Mouse (Mus musculus) lung, adult 2 months (tissue): ENCODE data around the gene Olfr1259. TPM values are rescaled to one million over a fixed set of nuclear protein-coding genes. Genes with fewer than 3 reads are reported as not detected.
"Not testable (repeated sequence)": the region's sequence is repeated elsewhere in the genome, so short reads cannot be mapped to it uniquely, and the experiment has no call there.

Source experiments
- DNase-seq: peaks from one replicate; pipeline ENCODE4 v3.0.0; 2022
- H3K4me1 ChIP-seq: fragments of 200-500 bp; 2 replicates; pipeline ENCODE4 v1.6.1; 2011; ENCODE audit warnings: low read length; ENCODE audit not compliant: control insufficient read depth, insufficient read depth
- H3K4me3 ChIP-seq: fragments of 200-500 bp; replicated peaks from 2 replicates; pipeline ENCODE3; 2011; ENCODE audit warnings: low read depth, mild to moderate bottlenecking, control low read depth, low read length; ENCODE audit errors: extremely low read depth
- CTCF ChIP-seq: fragments of 200-500 bp; IDR thresholded peaks from 2 replicates; pipeline ENCODE4 v1.5.1; 2011; ENCODE audit warnings: mild to moderate bottlenecking, low read length, control low read depth; ENCODE audit not compliant: insufficient read depth
- POLR2A ChIP-seq: fragments of 200-500 bp; IDR thresholded peaks from 2 replicates; pipeline ENCODE4 v1.6.1; 2011; ENCODE audit warnings: low read depth, mild to moderate bottlenecking, control low read depth, low read length, borderline replicate concordance; ENCODE audit errors: extremely low read depth
- WGBS: fragments of 180-500 bp; shearing (Covaris S2); methylation state at CpG from one replicate; pipeline ENCODE4 v1.1.7; 2018; 5-methylcytosine and 5-hydroxymethylcytosine counted together
- polyA plus RNA-seq: library from polyadenylated mRNA; depleted of rRNA; stranded (reverse); fragments of >200 nt; gene quantifications from 2 replicates; pipeline ENCODE4 v1.2.3, GENCODE M21; 2012; rRNA removed

Olfr1259 gene
- not detected in 2 replicates for polyA plus RNA-seq

GRCm38 (mm10) chr2:89948564-89948963, at the start of gene Olfr1259:
Olfr1259 (minus strand) TSS chr2:89948664.
- Histone ChIP-seq H3K4me1 (no peaks in the 10 kb centered on the region), H3K4me3 (no peak within 1 kb of the TSS)
- WGBS = 73% methylated on average over 5 of the region's 5 CpGs
- TF ChIP-seq CTCF = no peak
- no peak for TF ChIP-seq POLR2A
- DNase-seq = no peak

DNA sequence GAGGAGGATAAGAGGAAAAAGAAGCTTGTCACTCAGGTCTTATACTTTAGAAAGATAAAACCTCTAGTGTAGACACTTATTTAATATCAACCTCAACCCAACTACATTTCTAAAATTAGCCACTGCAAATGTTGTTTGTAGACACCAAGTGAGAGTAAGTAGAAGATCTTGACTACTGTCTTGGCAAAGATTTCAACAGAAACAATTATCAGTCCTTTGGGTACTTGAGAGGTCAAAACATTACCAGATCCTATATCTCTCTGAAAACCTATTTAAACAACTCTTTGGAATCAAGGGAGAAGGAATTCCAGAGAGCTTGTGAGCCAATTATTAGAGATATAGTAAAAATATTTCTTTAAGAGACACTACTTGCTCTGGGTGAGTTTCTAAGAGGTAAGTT, 42.5 kb upstream of the Olfr1259 start, which contains the start of gene Olfr1261:
Gene Olfr1261, plus strand, starts transcription at position 301 of the 400 bp plus-strand sequence.
- no peak for DNase-seq
- no peak for TF ChIP-seq POLR2A
- H3K4me3 ChIP-seq = no peak within 1 kb of the TSS
- no peaks in the 10 kb centered on the region for H3K4me1 ChIP-seq

GRCm38 (mm10) chr2:89977709-89978108, 29.2 kb upstream of the Olfr1259 start:
- H3K4me3 ChIP-seq = no peak overlapping the region
- TF ChIP-seq CTCF = no peak
- TF ChIP-seq POLR2A = no peak
- H3K4me1 ChIP-seq = no peaks in the 10 kb centered on the region
- 73% methylated on average over 2 of the region's 2 CpGs for WGBS
- DNase-seq = no peak

DNA sequence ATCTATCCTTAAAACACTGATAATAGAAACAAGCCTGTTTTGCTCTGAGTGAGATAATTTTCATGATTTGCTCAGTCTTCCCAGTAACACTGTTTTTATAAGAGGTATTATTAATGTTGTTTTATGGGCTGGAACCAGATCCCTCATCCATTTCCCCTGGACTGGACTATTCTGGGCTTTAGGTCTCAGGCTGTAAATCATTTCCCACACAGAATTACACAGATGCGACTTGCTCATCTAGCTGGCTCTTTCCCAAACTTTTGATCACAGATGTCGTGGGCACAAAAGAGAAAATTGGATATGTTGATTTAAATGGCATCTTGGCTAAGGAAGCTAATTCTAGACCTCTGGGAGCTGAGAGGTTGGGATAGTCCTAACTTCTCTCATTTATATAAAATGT, 25.7 kb upstream of the Olfr1259 start, which contains the start of gene Olfr1260:
Gene Olfr1260, plus strand, starts transcription at position 157 of the 400 bp plus-strand sequence.
- 51% methylated on average over 2 of the region's 2 CpGs for WGBS
- H3K4me1 ChIP-seq = no peaks in the 10 kb centered on the region
- no peak for TF ChIP-seq CTCF
- TF ChIP-seq POLR2A = no peak

GRCm38 (mm10) chr2:89927009-89927408, 21.5 kb downstream of the Olfr1259 start, which contains the start of gene Olfr1258:
Olfr1258 (plus strand) TSS chr2:89927309.
- DNase-seq = no peak
- TF ChIP-seq CTCF (no peak), POLR2A (no peak)

More for the DNA sequence above, 25.7 kb upstream of the Olfr1259 start, which contains the start of gene Olfr1260:
- H3K4me3 ChIP-seq = no peak within 1 kb of the TSS
- no peak for DNase-seq

DNA sequence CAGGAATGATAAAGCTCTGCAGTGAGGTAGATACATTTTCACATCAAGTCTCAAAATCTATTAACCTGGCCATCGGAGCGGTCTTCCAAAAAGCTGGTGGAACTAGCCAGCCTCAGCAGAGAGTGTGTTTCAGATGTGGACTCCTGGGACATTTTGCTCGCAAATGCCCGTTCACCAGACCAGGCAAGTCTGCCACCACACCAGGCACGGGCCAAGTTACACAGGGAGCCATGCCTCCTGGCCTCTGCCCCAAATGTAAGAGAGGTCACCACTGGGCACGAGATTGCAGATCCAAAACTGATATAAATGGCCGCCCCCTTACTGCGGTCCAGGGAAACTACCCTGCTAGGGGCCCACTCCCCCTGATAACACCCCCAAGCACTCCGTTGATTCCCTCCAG, 35.8 kb downstream of the Olfr1259 start:
- WGBS = 85% methylated on average over 9 of the region's 9 CpGs
- not testable (repeated sequence) for H3K4me3 ChIP-seq, H3K4me1 ChIP-seq, DNase-seq

More at GRCm38 (mm10) chr2:89927009-89927408, 21.5 kb downstream of the Olfr1259 start, which contains the start of gene Olfr1258:
- Histone ChIP-seq H3K4me3 (no peak within 1 kb of the TSS), H3K4me1 (no peaks in the 10 kb centered on the region)

Other genes starting within 250 kb of the Olfr1259 start
- not detected in 2 replicates for gene Olfr1252, start 223.7 kb downstream of the Olfr1259 start, polyA plus RNA-seq
- not detected in 2 replicates for gene Olfr1253, start 191.6 kb downstream of the Olfr1259 start, polyA plus RNA-seq
- gene Olfr1254, start 155.0 kb downstream of the Olfr1259 start, polyA plus RNA-seq = not detected in 2 replicates
- not detected in 2 replicates for gene Olfr1255, start 136.6 kb downstream of the Olfr1259 start, polyA plus RNA-seq
- not detected in 2 replicates for gene Olfr1256, start 107.1 kb downstream of the Olfr1259 start, polyA plus RNA-seq
- not detected in 2 replicates for gene Olfr48, start 100.5 kb downstream of the Olfr1259 start, polyA plus RNA-seq
- not detected in 2 replicates for gene Olfr1257, start 70.2 kb downstream of the Olfr1259 start, polyA plus RNA-seq
- gene Olfr1258, start 21.4 kb downstream of the Olfr1259 start, polyA plus RNA-seq = not detected in 2 replicates
- gene Olfr1260, start 25.7 kb upstream of the Olfr1259 start, polyA plus RNA-seq = not detected in 2 replicates
- gene Olfr1261, start 42.6 kb upstream of the Olfr1259 start, polyA plus RNA-seq = not detected in 2 replicates
- not detected in 2 replicates for gene Olfr1262, start 51.5 kb upstream of the Olfr1259 start, polyA plus RNA-seq
- not detected in 2 replicates for gene Olfr1263, start 63.5 kb upstream of the Olfr1259 start, polyA plus RNA-seq
- not detected in 2 replicates for gene Olfr1264, start 76.9 kb upstream of the Olfr1259 start, polyA plus RNA-seq
- gene Olfr1265, start 86.7 kb upstream of the Olfr1259 start, polyA plus RNA-seq = not detected in 2 replicates
- not detected in 2 replicates for gene Olfr140, start 114.9 kb upstream of the Olfr1259 start, polyA plus RNA-seq
- gene Olfr1269, start 172.7 kb upstream of the Olfr1259 start, polyA plus RNA-seq = not detected in 2 replicates
- not detected in 2 replicates for gene Olfr32, start 193.6 kb upstream of the Olfr1259 start, polyA plus RNA-seq
- not detected in 2 replicates for gene Olfr1270, start 204.4 kb upstream of the Olfr1259 start, polyA plus RNA-seq